13 mouse cellular contexts compared by ENCODE assay signal in the genomic region with DNA sequence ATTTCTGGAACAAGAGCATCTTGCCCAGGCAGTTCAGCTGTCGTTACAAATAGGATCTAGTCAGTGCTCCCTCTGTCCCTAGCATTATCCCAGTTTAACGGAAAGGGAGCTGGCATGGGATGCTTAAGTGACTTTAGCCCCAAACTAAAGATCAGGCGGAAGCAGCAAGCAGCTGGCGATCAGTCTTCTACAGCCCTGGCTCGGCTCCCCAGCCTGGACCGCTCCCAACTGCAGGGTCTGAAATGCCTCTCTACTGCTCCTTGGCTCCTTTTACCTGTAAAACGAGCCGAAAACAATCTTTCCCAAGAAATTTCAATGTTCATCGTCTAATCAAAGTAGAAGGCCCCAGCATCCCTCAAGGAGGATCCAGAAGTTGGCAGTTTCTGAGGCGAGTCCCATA.
DNase-seq lines count a peak whose midpoint lies in the region; ATAC-seq lines count a peak whose summit lies in the region.
"Had no signal": no experiment of that assay in that cellular context is flagged by ENCODE, and none has a peak within 500 bp of the region (broad histone marks: within the 10 kb centered on the region; RNA-seq: fewer than 3 reads in every experiment).

No protein-coding gene starts in this region.

- H3K27ac ChIP-seq in heart, embryonic 14.5 days (replicated peaks in 1 of 2; ENCODE audit: control insufficient read depth in 1 of 2, insufficient read depth in 1 of 2, low read depth in 2 of 2, low read length in 2 of 2): no peak overlapping the region
- peak overlapping the region; percentile 56 for H3K27ac ChIP-seq in hindbrain, embryonic 15.5 days (replicated peaks)
- H3K27ac ChIP-seq in neural tube, embryonic 15.5 days (replicated peaks): peak overlapping the region; percentile 34
- H3K27ac ChIP-seq: intestine, embryonic 15.5 days had no signal

- no peak overlapping the region for H3K9ac ChIP-seq in heart, embryonic 14.5 days (ENCODE audit: low read length)
- H3K9ac ChIP-seq in hindbrain, embryonic 15.5 days: peak overlapping the region; percentile 14; the same call in 1 of the 2 replicates
- no peak overlapping the region for H3K9ac ChIP-seq in neural tube, embryonic 15.5 days (replicated peaks)
- H3K9ac ChIP-seq: intestine, embryonic 15.5 days had no signal

- no peak for DNase-seq in heart, postnatal 36 days
- DNase-seq in testis, postnatal 10 days (ENCODE audit: low spot score): peak; percentile 39
- DNase-seq in testis, postnatal 14 days (ENCODE audit: low spot score): no peak
- no peak for DNase-seq in retina, embryonic 14.5 days (ENCODE audit: low spot score)
- DNase-seq: spleen, adult 18-20 months; thymus, postnatal 25 days had no signal

- 32% methylated on average over 10 of the region's 10 CpGs for WGBS in heart, embryonic 14.5 days
- 17% methylated on average over 10 of the region's 10 CpGs for WGBS in hindbrain, embryonic 15.5 days
- 22% methylated on average over 10 of the region's 10 CpGs for WGBS in neural tube, embryonic 15.5 days

- no peaks in the 10 kb centered on the region for H3K27me3 ChIP-seq in heart, embryonic 14.5 days (ENCODE audit: control insufficient read depth, insufficient read depth, low read length)
- no peaks in the 10 kb centered on the region for H3K27me3 ChIP-seq in hindbrain, embryonic 15.5 days
- H3K27me3 ChIP-seq in neural tube, embryonic 15.5 days (replicated peaks): no peaks in the 10 kb centered on the region
- H3K27me3 ChIP-seq: intestine, embryonic 15.5 days had no signal

- intact Hi-C loops in heart, postnatal 36 days (cut with DNase I): no loop called here

- H3K4me2 ChIP-seq in heart, embryonic 14.5 days (ENCODE audit: low read length): peak overlapping the region; percentile 62
- peak overlapping the region; percentile 49 for H3K4me2 ChIP-seq in hindbrain, embryonic 15.5 days
- H3K4me2 ChIP-seq in neural tube, embryonic 15.5 days: peak overlapping the region; percentile 47
- H3K4me2 ChIP-seq: intestine, embryonic 15.5 days had no signal

- H3K36me3 ChIP-seq in heart, embryonic 14.5 days (ENCODE audit: control insufficient read depth, insufficient read depth, low read length): no peaks in the 10 kb centered on the region
- no peaks in the 10 kb centered on the region for H3K36me3 ChIP-seq in hindbrain, embryonic 15.5 days
- no peaks in the 10 kb centered on the region for H3K36me3 ChIP-seq in neural tube, embryonic 15.5 days
- H3K36me3 ChIP-seq: intestine, embryonic 15.5 days had no signal

- peak overlapping the region in 1 of 2 experiments; percentile 23; a peak in 1 of 4 replicates for H3K4me3 ChIP-seq in heart, embryonic 14.5 days (ENCODE audit: control insufficient read depth in 1 of 2, insufficient read depth in 1 of 2, low read depth in 1 of 2, low read length in 2 of 2)
- H3K4me3 ChIP-seq in hindbrain, embryonic 15.5 days: peak overlapping the region; percentile 15
- peak overlapping the region; percentile 15; the same call in 1 of the 2 replicates for H3K4me3 ChIP-seq in neural tube, embryonic 15.5 days (replicated peaks)
- H3K4me3 ChIP-seq: intestine, embryonic 15.5 days had no signal

- H3K4me1 ChIP-seq in heart, embryonic 14.5 days (ENCODE audit: control insufficient read depth in 2 of 2, insufficient read depth in 2 of 2, low read length in 2 of 2): no peaks in the 10 kb centered on the region; a peak in 2 of 4 replicates
- peaks cover 21% of the 10 kb centered on the region for H3K4me1 ChIP-seq in hindbrain, embryonic 15.5 days (replicated peaks)
- peaks cover 18% of the 10 kb centered on the region for H3K4me1 ChIP-seq in neural tube, embryonic 15.5 days
- H3K4me1 ChIP-seq: intestine, embryonic 15.5 days had no signal

- no peak for ATAC-seq in heart, embryonic 14.5 days (ENCODE audit: insufficient number of reproducible peaks, insufficient read depth, low FRiP score, low read depth)
- peak; percentile 78 for ATAC-seq in hindbrain, embryonic 15.5 days (ENCODE audit: low FRiP score, low read depth)
- ATAC-seq in neural tube, embryonic 15.5 days (ENCODE audit: low FRiP score): peak; percentile 71; the same call in 1 of the 2 replicates
- ATAC-seq in monocyte, adult 5-6 weeks (replicated peaks; ENCODE audit: insufficient number of reproducible peaks, low FRiP score, low TSS enrichment, poor library complexity, severe bottlenecking): no peak
- ATAC-seq: activated CD4-positive, CD25-positive, alpha-beta regulatory T cell, adult 4 months; CD4-positive, CD25-positive, alpha-beta regulatory T cell, adult 4 months; intestine, embryonic 15.5 days had no signal

- no peaks in the 10 kb centered on the region for H3K9me3 ChIP-seq in heart, embryonic 14.5 days (ENCODE audit: control insufficient read depth, low read length)
- H3K9me3 ChIP-seq in hindbrain, embryonic 15.5 days: no peaks in the 10 kb centered on the region
- no peaks in the 10 kb centered on the region for H3K9me3 ChIP-seq in neural tube, embryonic 15.5 days (replicated peaks)
- H3K9me3 ChIP-seq: intestine, embryonic 15.5 days had no signal

Comparison
In these comparisons a context has a peak if more than half of its experiments do, and no peak if none do; other contexts are left out.
1. ATAC-seq: peak in hindbrain, embryonic 15.5 days (single experiment) and neural tube, embryonic 15.5 days (single experiment); none in heart, embryonic 14.5 days (single experiment) and monocyte, adult 5-6 weeks (single experiment).
2. H3K27ac ChIP-seq: peak in hindbrain, embryonic 15.5 days (single experiment) and neural tube, embryonic 15.5 days (single experiment); none in heart, embryonic 14.5 days (0 of 2).
3. Peak in every context shown above with its lines, with median percentiles within 50 percentile points of each other: H3K4me2 ChIP-seq.